Mouse (Mus musculus): ENCODE data around the gene Rasl11b. TPM values are rescaled to one million over a fixed set of nuclear protein-coding genes. Genes with fewer than 3 reads are reported as not detected.

Rasl11b gene
- polyA plus RNA-seq, 1 experiment from 2014 or later = 26.6 TPM

DNA sequence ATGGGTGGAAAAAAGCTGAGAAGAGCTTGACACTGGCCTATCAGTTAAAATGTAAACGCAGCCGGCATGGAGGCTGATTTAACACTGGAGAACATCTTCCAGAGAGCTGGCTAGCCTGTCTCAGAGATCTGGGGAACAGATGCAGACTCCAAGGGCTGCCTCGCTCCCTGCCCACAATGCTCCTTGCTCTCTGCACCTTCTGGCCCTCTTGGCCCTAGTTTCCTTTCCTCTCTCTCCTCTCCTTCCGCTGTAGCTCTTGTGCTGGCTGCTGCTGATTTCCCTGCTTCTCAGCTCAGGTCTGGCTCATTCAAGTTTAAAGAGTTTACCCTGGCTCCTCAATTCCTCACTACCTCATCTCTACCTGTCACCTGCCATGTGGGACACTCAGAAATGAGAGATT, 14.6 kb downstream of the Rasl11b start:
- H3K9ac ChIP-seq (ENCODE audit: low read length) = no peak overlapping the region
- H3K4me1 ChIP-seq (ENCODE audit: control insufficient read depth, insufficient read depth, low read length) = no peaks in the 10 kb centered on the region
- DNase-seq (ENCODE audit: low spot score) (no peak), ATAC-seq (no peak)
- H3K4me3 ChIP-seq (ENCODE audit: low read depth, low read length) = no peak overlapping the region
- H3K36me3 ChIP-seq (ENCODE audit: control insufficient read depth, insufficient read depth, low read length) = no peaks in the 10 kb centered on the region
- WGBS = 90% methylated on average over 4 of the region's 4 CpGs
- no peaks in the 10 kb centered on the region for H3K27me3 ChIP-seq (replicated peaks; ENCODE audit: control insufficient read depth, insufficient read depth, low read length)
- no peak overlapping the region for H3K27ac ChIP-seq (ENCODE audit: low read depth, low read length)
- H3K4me2 ChIP-seq (ENCODE audit: low read length) = no peak overlapping the region
- no peaks in the 10 kb centered on the region for H3K9me3 ChIP-seq (replicated peaks; ENCODE audit: control insufficient read depth, low read length)

DNA sequence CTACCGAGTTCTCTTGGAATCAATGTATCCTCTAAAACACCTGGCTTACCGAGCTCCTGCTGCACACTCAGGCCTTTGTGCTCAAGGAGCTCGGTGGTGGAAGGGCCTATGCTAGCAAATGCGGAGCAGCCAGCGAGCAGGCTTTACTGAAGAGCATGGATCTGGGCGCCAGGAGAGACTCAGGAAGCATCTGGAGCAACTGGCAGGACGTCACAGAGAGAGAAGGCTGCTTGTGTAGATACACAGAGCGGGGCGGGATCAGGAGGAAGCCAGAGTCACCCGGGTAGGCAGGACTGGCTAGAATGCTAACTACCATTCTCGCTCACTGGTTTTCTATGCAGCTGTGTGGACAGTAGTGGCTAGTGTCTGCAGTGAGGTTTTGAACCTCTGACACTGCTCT, 16.3 kb downstream of the Rasl11b start:
- Histone ChIP-seq H3K4me1 (ENCODE audit: control insufficient read depth, insufficient read depth, low read length) (peaks cover 3% of the 10 kb centered on the region; the same call in 1 of the 2 replicates), H3K27ac (ENCODE audit: low read depth, low read length) (no peak overlapping the region), H3K4me3 (ENCODE audit: low read depth, low read length) (no peak overlapping the region), H3K9ac (ENCODE audit: low read length) (no peak overlapping the region), H3K9me3 (replicated peaks; ENCODE audit: control insufficient read depth, low read length) (no peaks in the 10 kb centered on the region), H3K36me3 (ENCODE audit: control insufficient read depth, insufficient read depth, low read length) (no peaks in the 10 kb centered on the region), H3K27me3 (replicated peaks; ENCODE audit: control insufficient read depth, insufficient read depth, low read length) (no peaks in the 10 kb centered on the region), H3K4me2 (ENCODE audit: low read length) (no peak overlapping the region)
- ATAC-seq (no peak), DNase-seq (ENCODE audit: low spot score) (no peak)
- 82% methylated on average over 11 of the region's 11 CpGs for WGBS

DNA sequence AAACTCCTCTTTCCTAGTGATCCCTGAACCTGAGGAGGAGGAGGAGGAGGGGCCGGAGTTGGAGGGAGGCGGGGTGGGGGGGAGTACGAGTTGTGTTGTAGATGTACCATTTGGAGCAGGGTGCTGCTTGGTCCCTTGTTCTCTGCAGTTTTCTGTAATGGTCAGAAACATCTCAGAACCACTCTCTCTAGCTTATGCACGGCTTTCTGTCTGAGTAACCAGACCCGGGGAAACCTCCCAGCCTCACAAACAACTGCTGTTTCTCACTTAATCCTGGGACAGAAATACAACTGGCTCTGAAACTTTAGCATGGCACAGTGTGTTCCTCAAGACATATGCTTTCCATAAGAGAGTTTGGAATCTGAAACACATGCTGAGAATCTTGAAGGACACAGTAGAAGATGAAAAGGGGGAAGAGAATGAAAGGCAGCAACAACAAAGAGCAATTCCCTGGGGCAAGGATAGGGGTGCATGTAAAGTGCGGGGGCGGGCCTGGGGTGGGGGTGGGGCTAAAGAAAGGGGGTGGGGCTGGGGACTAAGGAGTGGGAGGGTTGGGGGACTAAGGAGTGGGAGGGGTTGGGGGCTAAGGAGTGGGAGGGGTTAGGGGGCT, 19.5 kb downstream of the Rasl11b start:
- 0% methylated on average over 7 of the region's 7 CpGs for WGBS
- ATAC-seq = peak; percentile 60

DNA sequence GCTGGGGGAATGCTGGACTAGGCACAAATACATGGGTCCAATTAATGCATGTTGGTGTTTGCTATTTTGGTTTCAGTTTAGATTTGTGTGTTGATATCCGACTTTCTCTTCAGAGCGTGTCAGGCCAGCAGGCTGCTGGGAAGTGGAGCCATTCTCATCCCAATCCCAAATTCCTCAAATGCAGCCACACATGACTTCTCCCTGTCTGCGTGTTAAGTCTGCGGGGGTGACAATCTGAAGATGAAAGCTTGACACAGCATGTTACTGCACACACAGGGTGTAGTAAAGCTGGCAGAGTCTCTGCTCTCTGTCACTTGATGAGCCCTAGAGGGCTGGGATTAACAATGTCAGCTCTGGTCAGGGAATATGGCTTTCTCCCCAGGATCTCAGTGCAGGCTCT, 20.0 kb downstream of the Rasl11b start:
- peak overlapping the region; percentile 28; the same call in 1 of the 2 replicates for H3K4me2 ChIP-seq (ENCODE audit: low read length)
- H3K4me1 ChIP-seq (ENCODE audit: control insufficient read depth, insufficient read depth, low read length) = peaks cover 3% of the 10 kb centered on the region; the same call in 1 of the 2 replicates
- H3K27me3 ChIP-seq (replicated peaks; ENCODE audit: control insufficient read depth, insufficient read depth, low read length) = no peaks in the 10 kb centered on the region
- 8% methylated on average over 4 of the region's 4 CpGs for WGBS
- DNase-seq (ENCODE audit: low spot score) = no peak
- H3K9ac ChIP-seq (ENCODE audit: low read length) = no peak overlapping the region
- H3K36me3 ChIP-seq (ENCODE audit: control insufficient read depth, insufficient read depth, low read length) = no peaks in the 10 kb centered on the region
- peak; percentile 51 for ATAC-seq
- no peak overlapping the region for H3K4me3 ChIP-seq (ENCODE audit: low read depth, low read length)
- no peaks in the 10 kb centered on the region for H3K9me3 ChIP-seq (replicated peaks; ENCODE audit: control insufficient read depth, low read length)
- no peak overlapping the region for H3K27ac ChIP-seq (ENCODE audit: low read depth, low read length)

More for the DNA sequence above, 19.5 kb downstream of the Rasl11b start:
- peak; percentile 25 for DNase-seq (ENCODE audit: low spot score)
- Histone ChIP-seq H3K4me2 (ENCODE audit: low read length) (peak overlapping the region; percentile 28; the same call in 1 of the 2 replicates), H3K36me3 (ENCODE audit: control insufficient read depth, insufficient read depth, low read length) (no peaks in the 10 kb centered on the region), H3K9ac (ENCODE audit: low read length) (no peak overlapping the region), H3K4me3 (ENCODE audit: low read depth, low read length) (no peak overlapping the region), H3K9me3 (replicated peaks; ENCODE audit: control insufficient read depth, low read length) (no peaks in the 10 kb centered on the region), H3K4me1 (ENCODE audit: control insufficient read depth, insufficient read depth, low read length) (peaks cover 3% of the 10 kb centered on the region; the same call in 1 of the 2 replicates), H3K27me3 (replicated peaks; ENCODE audit: control insufficient read depth, insufficient read depth, low read length) (no peaks in the 10 kb centered on the region), H3K27ac (ENCODE audit: low read depth, low read length) (peak overlapping the region; percentile 40; the same call in 1 of the 2 replicates)

GRCm38 (mm10) chr5:74218524-74218923, 23.4 kb downstream of the Rasl11b start:
- H3K36me3 ChIP-seq (ENCODE audit: control insufficient read depth, insufficient read depth, low read length) = no peaks in the 10 kb centered on the region
- peaks cover 3% of the 10 kb centered on the region; the same call in 1 of the 2 replicates for H3K4me1 ChIP-seq (ENCODE audit: control insufficient read depth, insufficient read depth, low read length)
- ATAC-seq = no peak
- no peak overlapping the region for H3K4me3 ChIP-seq (ENCODE audit: low read depth, low read length)
- no peaks in the 10 kb centered on the region for H3K9me3 ChIP-seq (replicated peaks; ENCODE audit: control insufficient read depth, low read length)
- no peak for DNase-seq (ENCODE audit: low spot score)
- no peak overlapping the region for H3K27ac ChIP-seq (ENCODE audit: low read depth, low read length)
- H3K27me3 ChIP-seq (replicated peaks; ENCODE audit: control insufficient read depth, insufficient read depth, low read length) = no peaks in the 10 kb centered on the region
- H3K4me2 ChIP-seq (ENCODE audit: low read length) = no peak overlapping the region
- 42% methylated on average over 4 of the region's 4 CpGs for WGBS
- no peak overlapping the region for H3K9ac ChIP-seq (ENCODE audit: low read length)

GRCm38 (mm10) chr5:74222626-74223025, 27.5 kb downstream of the Rasl11b start:
- Histone ChIP-seq H3K36me3 (ENCODE audit: control insufficient read depth, insufficient read depth, low read length) (no peaks in the 10 kb centered on the region), H3K4me2 (ENCODE audit: low read length) (no peak overlapping the region), H3K27ac (ENCODE audit: low read depth, low read length) (no peak overlapping the region), H3K9me3 (replicated peaks; ENCODE audit: control insufficient read depth, low read length) (no peaks in the 10 kb centered on the region), H3K9ac (ENCODE audit: low read length) (no peak overlapping the region), H3K4me1 (ENCODE audit: control insufficient read depth, insufficient read depth, low read length) (no peaks in the 10 kb centered on the region), H3K4me3 (ENCODE audit: low read depth, low read length) (no peak overlapping the region), H3K27me3 (replicated peaks; ENCODE audit: control insufficient read depth, insufficient read depth, low read length) (no peaks in the 10 kb centered on the region)
- ATAC-seq (no peak), DNase-seq (ENCODE audit: low spot score) (no peak)
- 86% methylated on average over 4 of the region's 4 CpGs for WGBS

- Histone ChIP-seq H3K27me3 (replicated peaks; ENCODE audit: control insufficient read depth, insufficient read depth, low read length) (no peaks in the 10 kb centered on the region), H3K4me2 (ENCODE audit: low read length) (no peak overlapping the region), H3K9ac (ENCODE audit: low read length) (no peak overlapping the region), H3K9me3 (replicated peaks; ENCODE audit: control insufficient read depth, low read length) (no peaks in the 10 kb centered on the region), H3K36me3 (ENCODE audit: control insufficient read depth, insufficient read depth, low read length) (no peaks in the 10 kb centered on the region), H3K27ac (ENCODE audit: low read depth, low read length) (no peak overlapping the region), H3K4me3 (ENCODE audit: low read depth, low read length) (no peak overlapping the region), H3K4me1 (ENCODE audit: control insufficient read depth, insufficient read depth, low read length) (no peaks in the 10 kb centered on the region)
- 91% methylated on average over 6 of the region's 6 CpGs for WGBS
- ATAC-seq (no peak), DNase-seq (ENCODE audit: low spot score) (no peak)
Observed at GRCm38 (mm10) chr5:74224480-74224879, 29.4 kb downstream of the Rasl11b start.

DNA sequence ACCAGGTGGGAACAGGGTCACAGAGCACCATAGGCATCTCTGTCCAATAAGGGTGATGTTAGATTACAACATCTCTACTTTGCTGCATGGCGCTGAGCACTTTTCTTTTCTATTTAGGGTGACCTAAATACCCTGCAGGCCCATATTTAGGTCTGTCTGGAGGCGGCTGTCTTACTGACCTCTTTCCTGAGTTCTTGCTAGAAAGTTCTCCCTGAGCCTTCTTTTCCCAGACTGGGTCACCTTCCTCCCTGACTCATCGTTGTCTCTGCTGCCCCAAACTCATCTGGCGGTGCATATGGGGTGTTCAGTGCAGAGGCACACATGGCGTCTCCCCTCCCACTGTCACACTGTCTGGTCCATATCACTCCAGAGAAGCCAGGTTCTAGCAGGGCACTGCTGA, 31.1 kb downstream of the Rasl11b start:
- Histone ChIP-seq H3K9me3 (replicated peaks; ENCODE audit: control insufficient read depth, low read length) (no peaks in the 10 kb centered on the region), H3K27me3 (replicated peaks; ENCODE audit: control insufficient read depth, insufficient read depth, low read length) (no peaks in the 10 kb centered on the region), H3K36me3 (ENCODE audit: control insufficient read depth, insufficient read depth, low read length) (no peaks in the 10 kb centered on the region), H3K27ac (ENCODE audit: low read depth, low read length) (no peak overlapping the region), H3K4me2 (ENCODE audit: low read length) (no peak overlapping the region), H3K9ac (ENCODE audit: low read length) (no peak overlapping the region), H3K4me3 (ENCODE audit: low read depth, low read length) (no peak overlapping the region), H3K4me1 (ENCODE audit: control insufficient read depth, insufficient read depth, low read length) (no peaks in the 10 kb centered on the region)
- DNase-seq (ENCODE audit: low spot score) = no peak
- no peak for ATAC-seq
- WGBS = 92% methylated on average over 5 of the region's 5 CpGs

DNA sequence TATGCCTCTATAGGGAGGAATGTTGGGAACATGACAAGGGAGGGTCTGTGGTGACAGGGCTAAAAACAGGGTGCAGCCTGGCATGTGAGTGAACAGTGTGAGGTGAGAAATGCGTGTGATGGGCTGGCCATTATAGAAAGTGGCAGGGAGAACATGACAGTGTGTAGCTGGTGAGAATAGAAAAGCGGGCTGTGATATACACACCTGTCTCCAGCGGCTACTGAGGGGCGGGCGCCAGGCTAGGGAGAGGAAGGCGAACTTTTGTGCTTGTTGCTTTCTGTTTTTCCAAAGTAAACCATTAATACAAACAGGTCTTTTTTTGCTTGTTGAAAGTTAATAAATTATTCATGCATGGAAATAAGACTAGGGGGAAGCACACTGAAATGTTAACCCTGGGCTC, 32.3 kb downstream of the Rasl11b start:
- Histone ChIP-seq H3K4me3 (ENCODE audit: low read depth, low read length) (no peak overlapping the region), H3K9me3 (replicated peaks; ENCODE audit: control insufficient read depth, low read length) (no peaks in the 10 kb centered on the region)
- 84% methylated on average over 6 of the region's 6 CpGs for WGBS

More for the DNA sequence above, 32.3 kb downstream of the Rasl11b start:
- H3K4me2 ChIP-seq (ENCODE audit: low read length) = no peak overlapping the region
- H3K9ac ChIP-seq (ENCODE audit: low read length) = no peak overlapping the region
- H3K36me3 ChIP-seq (ENCODE audit: control insufficient read depth, insufficient read depth, low read length) = no peaks in the 10 kb centered on the region
- DNase-seq (ENCODE audit: low spot score) = no peak
- no peak for ATAC-seq
- H3K4me1 ChIP-seq (ENCODE audit: control insufficient read depth, insufficient read depth, low read length) = no peaks in the 10 kb centered on the region
- H3K27me3 ChIP-seq (replicated peaks; ENCODE audit: control insufficient read depth, insufficient read depth, low read length) = no peaks in the 10 kb centered on the region
- H3K27ac ChIP-seq (ENCODE audit: low read depth, low read length) = no peak overlapping the region
